Mouse (Mus musculus): Measurements from ENCODE around the gene Unc5c.

The Unc5c gene

GRCm38 (mm10) chr3:141465104-141465705, at the start of gene Unc5c:
TSS of gene Unc5c (plus strand) at chr3:141465216.
- CTCF ChIA-PET: no interaction called here

- CTCF ChIA-PET: no interaction called here
These were observed 7.5 kb upstream of the Unc5c start for GRCm38 (mm10) chr3:141457475-141457874.

- CTCF ChIA-PET: no interaction called here
These were observed 2.5 kb upstream of the Unc5c start for GRCm38 (mm10) chr3:141462482-141462881.

- CTCF ChIA-PET: no interaction called here
These were observed 319 bp upstream of the Unc5c start for GRCm38 (mm10) chr3:141464691-141465103.

- CTCF ChIA-PET: no interaction called here
These were observed 1.0 kb downstream of the Unc5c start for GRCm38 (mm10) chr3:141466061-141466460.

GRCm38 (mm10) chr3:141466727-141467335, 1.8 kb downstream of the Unc5c start:
- CTCF ChIA-PET: no interaction called here

- CTCF ChIA-PET: no interaction called here
These were observed 4.3 kb downstream of the Unc5c start for GRCm38 (mm10) chr3:141469338-141469737.

GRCm38 (mm10) chr3:141473205-141473604, 8.2 kb downstream of the Unc5c start:
- CTCF ChIA-PET: no interaction called here

GRCm38 (mm10) chr3:141475389-141475788, 10.4 kb downstream of the Unc5c start:
- CTCF ChIA-PET: no interaction called here

GRCm38 (mm10) chr3:141475919-141476318, 10.9 kb downstream of the Unc5c start:
- CTCF ChIA-PET: no interaction called here

GRCm38 (mm10) chr3:141476670-141477069, 11.7 kb downstream of the Unc5c start:
- CTCF ChIA-PET: no interaction called here

GRCm38 (mm10) chr3:141482465-141482864, 17.4 kb downstream of the Unc5c start:
- CTCF ChIA-PET: no interaction called here

GRCm38 (mm10) chr3:141483665-141484431, 18.8 kb downstream of the Unc5c start:
- CTCF ChIA-PET: no interaction called here

GRCm38 (mm10) chr3:141485218-141485617, 20.2 kb downstream of the Unc5c start:
- CTCF ChIA-PET: no interaction called here

GRCm38 (mm10) chr3:141490647-141491046, 25.6 kb downstream of the Unc5c start:
- CTCF ChIA-PET: interaction anchor here (0.7 kb wide), 1 partner anchor 26 kb away, joined by 4 read pairs; no protein-coding TSS in a partner anchor

- CTCF ChIA-PET: interaction anchor here (0.7 kb wide), 1 partner anchor 26 kb away, joined by 4 read pairs; no protein-coding TSS in a partner anchor
These were observed 26.4 kb downstream of the Unc5c start for GRCm38 (mm10) chr3:141491272-141491950.

- CTCF ChIA-PET: no interaction called here
These were observed 26.9 kb downstream of the Unc5c start for GRCm38 (mm10) chr3:141491951-141492310.

- CTCF ChIA-PET: no interaction called here
These were observed 28.0 kb downstream of the Unc5c start for GRCm38 (mm10) chr3:141493000-141493399.

- CTCF ChIA-PET: no interaction called here
These were observed 33.5 kb downstream of the Unc5c start for GRCm38 (mm10) chr3:141498348-141499056.

GRCm38 (mm10) chr3:141501845-141502505, 37.0 kb downstream of the Unc5c start:
- CTCF ChIA-PET: no interaction called here

- CTCF ChIA-PET: no interaction called here
These were observed 38.3 kb downstream of the Unc5c start for GRCm38 (mm10) chr3:141503331-141503730.

All from spleen, embryonic (tissue).